Mouse (Mus musculus): ENCODE data around the gene Tmem252. TPM values are rescaled to one million over a fixed set of nuclear protein-coding genes. Genes with fewer than 3 reads are reported as not detected.

Tmem252 gene
- polyA plus RNA-seq, 1 experiment from 2014 or later = not detected

DNA sequence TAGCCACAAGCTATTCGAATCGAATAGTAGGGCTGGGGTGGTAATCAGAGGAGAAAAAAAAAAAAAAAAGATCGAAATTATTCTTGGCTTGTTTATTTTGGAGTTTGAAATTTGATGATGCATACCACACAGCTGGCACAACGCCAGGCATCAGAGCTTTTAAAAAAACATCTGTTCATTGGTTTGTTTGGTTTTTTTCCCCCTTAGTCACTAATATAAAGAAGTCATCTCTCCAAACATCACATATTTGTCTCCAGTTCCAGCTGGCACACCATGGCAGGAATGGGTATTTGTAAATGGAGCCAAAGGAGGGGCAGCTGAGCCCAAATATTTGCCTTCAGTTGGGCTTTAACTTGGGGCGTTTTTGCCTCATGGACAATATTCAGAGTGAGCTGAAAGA lies 56.9 kb downstream of the Tmem252 start:
- no peaks in the 10 kb centered on the region for H3K36me3 ChIP-seq (ENCODE audit: inconsistent target)
- no peak overlapping the region for H3K4me3 ChIP-seq (ENCODE audit: inconsistent target)
- 75% methylated on average over 5 of the region's 5 CpGs for WGBS (ENCODE audit: missing documents)
- H3K79me2 ChIP-seq (ENCODE audit: inconsistent target) = no peaks in the 10 kb centered on the region
- H3K27ac ChIP-seq = no peak overlapping the region

Other genes starting within 250 kb of the Tmem252 start
- 17.3 to 43.9 TPM (median 22.3 TPM) in 3 replicates for gene Fam122a, start 196.7 kb upstream of the Tmem252 start, polyA plus RNA-seq (2018)
- 0.11 TPM in 1 of 3 replicates, not detected in the others for gene Pip5k1b, start 118.1 kb upstream of the Tmem252 start, polyA plus RNA-seq (2018)
- gene Pgm5, start 187.8 kb downstream of the Tmem252 start, polyA plus RNA-seq (2018) = 0.07 TPM in 1 of 3 replicates, not detected in the others
- 55.1 to 158 TPM (median 76.7 TPM) in 3 replicates for gene Gm10053, start 201.7 kb downstream of the Tmem252 start, polyA plus RNA-seq (2018)
- not detected in 3 replicates for gene Foxd4, start 227.2 kb downstream of the Tmem252 start, polyA plus RNA-seq (2018)

Data from macrophage (primary cell).